Mouse (Mus musculus) urinary bladder, postnatal 0 days (tissue): ENCODE data around the gene Akap8. TPM values are rescaled to one million over a fixed set of nuclear protein-coding genes. Genes with fewer than 3 reads are reported as not detected.

ENCODE experiments used
- polyA plus RNA-seq: library from polyadenylated mRNA; unstranded; fragments of >200 nt; fragmentation: Nextera tagmentation; extraction: Ambion mirVana; gene quantifications from 2 replicates; pipeline ENCODE4 v1.2.1, GENCODE M21; 2015

The Akap8 gene
- 35.3 and 36.1 TPM in 2 replicates for polyA plus RNA-seq

DNA sequence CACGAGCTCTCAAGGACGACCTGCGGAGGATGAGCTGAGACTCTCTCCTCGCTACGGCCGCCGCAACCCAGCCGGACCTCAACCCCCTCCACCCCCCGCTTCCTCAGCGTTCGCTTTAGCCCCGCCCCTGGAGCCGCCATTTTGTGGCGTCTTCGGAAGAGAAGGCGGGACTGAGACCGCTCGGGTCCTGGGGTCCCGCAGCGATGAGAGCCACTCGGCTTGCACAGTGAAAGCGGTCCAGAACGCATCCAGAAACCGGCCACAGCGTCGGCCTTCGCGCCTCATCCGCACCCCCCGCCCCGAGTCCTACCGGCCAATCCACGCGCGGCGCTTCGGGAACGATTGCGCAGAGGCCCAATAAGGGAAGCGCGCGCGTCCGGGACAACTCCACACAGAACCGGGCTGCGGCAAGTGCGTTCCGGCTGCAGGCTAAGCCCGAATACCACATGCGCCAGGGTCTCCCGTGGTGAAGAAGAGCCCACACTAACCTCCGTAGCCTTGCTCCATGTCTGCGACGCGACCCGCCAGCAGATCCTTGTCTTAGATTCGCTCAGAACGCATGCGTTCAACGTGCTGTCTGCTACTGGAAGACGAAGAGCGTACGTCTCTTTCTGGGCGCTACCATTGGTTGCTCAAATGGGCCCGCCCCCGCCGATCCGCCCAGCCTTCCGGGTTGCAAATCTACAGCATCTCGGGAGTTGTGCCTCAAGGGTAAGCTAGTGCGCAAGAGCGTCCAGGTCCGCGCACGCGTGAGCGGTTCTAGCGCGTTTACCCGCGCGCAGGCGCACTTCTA is at the start of gene Akap8:
TSS of gene Akap8 (minus strand) at position 642 of the 793 bp plus-strand sequence.

GRCm38 (mm10) chr17:32350382-32350983 is 29.4 kb upstream of the Akap8 start, which contains the start of gene Akap8l:
Akap8l (minus strand) TSS chr17:32350607.

GRCm38 (mm10) chr17:32284262-32285137 is 36.5 kb downstream of the Akap8 start, which contains the start of gene Brd4:
Brd4 (minus strand) TSS chr17:32284722.

Other genes with a start within 250 kb of the Akap8 start
- 3.0 and 3.3 TPM in 2 replicates for gene Notch3, start 154.4 kb downstream of the Akap8 start, polyA plus RNA-seq
- 1.2 and 1.4 TPM in 2 replicates for gene Ephx3, start 131.7 kb downstream of the Akap8 start, polyA plus RNA-seq
- 35.7 and 41.3 TPM in 2 replicates for gene Brd4, start 36.5 kb downstream of the Akap8 start, polyA plus RNA-seq
- gene Akap8l, start 29.4 kb upstream of the Akap8 start, polyA plus RNA-seq = 31.8 and 36.6 TPM in 2 replicates
- gene Wiz, start 68.2 kb upstream of the Akap8 start, polyA plus RNA-seq = 10.3 and 12.0 TPM in 2 replicates
- 0.20 and 1.4 TPM in 2 replicates for gene Rasal3, start 82.3 kb upstream of the Akap8 start, polyA plus RNA-seq
- gene Pglyrp2, start 102.9 kb upstream of the Akap8 start, polyA plus RNA-seq = not detected in 2 replicates
- 3.3 and 3.8 TPM in 2 replicates for gene Cyp4f39, start 131.5 kb upstream of the Akap8 start, polyA plus RNA-seq
- gene Cyp4f17, start 184.8 kb upstream of the Akap8 start, polyA plus RNA-seq = 3.5 and 4.0 TPM in 2 replicates
- gene Cyp4f16, start 215.3 kb upstream of the Akap8 start, polyA plus RNA-seq = 13.7 and 14.1 TPM in 2 replicates